Mouse (Mus musculus) thymus, postnatal 10 days (tissue): ENCODE measurements around the gene Fam160b1.

ENCODE experiments used
- DNase-seq, 2 experiments: peaks; one replicate each; pipeline ENCODE4 v3.0.0; 2021; ENCODE audit warnings: low spot score in 2 of 2

The Fam160b1 gene

GRCm38 (mm10) chr19:57423402-57423801, 62.9 kb downstream of the Fam160b1 start:
- DNase-seq = no peak

- DNase-seq = no peak
Observed at GRCm38 (mm10) chr19:57425296-57425695, 64.8 kb downstream of the Fam160b1 start.

DNA sequence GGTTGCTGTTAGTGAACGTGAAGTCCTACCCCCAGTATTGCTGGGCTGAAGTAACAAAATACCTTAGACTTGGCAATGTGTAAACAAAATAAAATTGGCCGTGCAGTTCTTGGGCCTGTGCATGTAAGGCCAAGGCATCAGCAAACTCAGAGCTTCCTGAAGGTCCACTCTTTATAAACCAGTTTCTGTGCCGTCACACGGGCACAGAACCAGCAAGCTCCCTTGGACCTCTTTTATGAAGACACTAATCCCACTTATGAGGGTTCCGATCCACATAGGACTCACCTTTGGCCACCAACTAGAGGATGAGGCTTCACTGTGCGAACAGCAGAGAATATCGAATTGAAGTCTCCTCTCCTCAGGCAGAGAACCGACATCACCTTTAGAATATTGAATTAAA, 66.4 kb downstream of the Fam160b1 start:
- no peak for DNase-seq

GRCm38 (mm10) chr19:57427756-57428438, 67.4 kb downstream of the Fam160b1 start:
- DNase-seq = no peak

- DNase-seq = no peak
Observed at GRCm38 (mm10) chr19:57428641-57429040, 68.2 kb downstream of the Fam160b1 start.

- peak; percentile 63 to 72 for DNase-seq
Observed at GRCm38 (mm10) chr19:57429926-57430325, 69.4 kb downstream of the Fam160b1 start.

- peak; percentile 73 to 76 for DNase-seq
Observed at GRCm38 (mm10) chr19:57431476-57431875, 71.0 kb downstream of the Fam160b1 start.

- DNase-seq = no peak
Observed at GRCm38 (mm10) chr19:57434024-57434423, 73.5 kb downstream of the Fam160b1 start.

DNA sequence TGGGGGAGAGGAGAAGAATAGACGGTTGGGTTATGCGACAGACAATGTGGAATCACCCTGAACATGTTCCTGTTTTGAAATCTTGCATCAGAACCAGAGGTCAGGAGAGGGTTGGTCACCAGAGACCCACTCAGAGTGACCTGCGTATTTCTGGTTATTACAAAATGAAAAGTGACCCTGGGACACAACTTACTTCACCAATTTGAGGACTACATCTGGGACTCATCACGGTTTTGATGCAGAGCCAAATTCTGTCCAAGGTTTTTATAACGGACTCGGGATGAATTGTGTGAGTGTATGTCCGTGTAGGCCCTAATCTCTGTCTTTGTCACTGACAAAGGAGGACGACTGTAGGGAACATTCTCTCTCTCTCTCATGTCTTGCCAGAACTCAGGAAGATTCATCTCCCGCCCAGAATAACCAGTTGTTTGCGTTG, 76.1 kb downstream of the Fam160b1 start:
- no peak for DNase-seq

DNA sequence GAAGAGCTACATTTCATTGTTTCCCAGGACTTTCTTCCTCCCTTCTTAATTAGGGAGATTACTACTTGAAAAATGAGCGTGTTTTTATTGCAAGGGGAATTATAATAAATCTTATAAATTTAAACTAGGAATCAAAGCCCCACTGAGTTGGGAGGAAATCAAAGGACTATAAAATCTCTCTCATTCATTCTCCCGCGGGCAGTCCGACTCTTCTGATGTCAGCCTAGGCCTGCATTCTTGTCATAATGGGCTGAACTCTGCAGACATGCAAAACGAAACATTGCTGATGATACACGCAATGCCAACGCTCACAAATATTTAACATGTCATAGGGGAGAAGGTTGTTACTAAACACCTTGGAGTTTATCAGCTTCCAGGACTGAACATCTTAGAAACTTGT, 76.6 kb downstream of the Fam160b1 start:
- DNase-seq = no peak
